Mouse (Mus musculus) liver, postnatal 0 days (tissue): ENCODE data around the gene Rassf8. TPM values are rescaled to one million over a fixed set of nuclear protein-coding genes. Genes with fewer than 3 reads are reported as not detected.
A peak's percentile ranks its signal among the peaks of the same experiment; 100 is the strongest.

Experiments
- ATAC-seq: fragments of 200-750 bp; cut with Nextera tagmentation; 2 replicates; pipeline ENCODE4 v1.8.0; 2017; ENCODE audit warnings: mild to moderate bottlenecking, moderate library complexity
- DNase-seq: peaks from one replicate; pipeline ENCODE4 v3.0.0-alpha.2; 2016
- H3K27ac ChIP-seq: fragments of 300-500 bp; sonication (generic); 2 replicates; pipeline ENCODE4 v1.5.1; 2014; ENCODE audit warnings: antibody characterized with exemption, moderate library complexity, mild to moderate bottlenecking, low read depth
- H3K27me3 ChIP-seq: fragments of 300-500 bp; sonication (generic); 2 replicates; pipeline ENCODE4 v1.6.1; 2014; ENCODE audit warnings: low read length, control low read depth, mixed read lengths; ENCODE audit not compliant: insufficient read depth
- H3K36me3 ChIP-seq: fragments of 300-500 bp; sonication (generic); replicated peaks from 2 replicates; pipeline ENCODE4 v1.6.1; 2014; ENCODE audit warnings: mild to moderate bottlenecking, control low read depth, low read length, moderate library complexity, mixed read lengths; ENCODE audit not compliant: insufficient read depth
- H3K4me1 ChIP-seq: fragments of 300-500 bp; sonication (generic); 2 replicates; pipeline ENCODE4 v1.6.1; 2014; ENCODE audit warnings: antibody characterized with exemption, mild to moderate bottlenecking, control low read depth; ENCODE audit not compliant: insufficient read depth
- H3K4me2 ChIP-seq: fragments of 300-500 bp; sonication (generic); 2 replicates; pipeline ENCODE4 v1.6.1; 2014; ENCODE audit warnings: low read depth, mild to moderate bottlenecking, low read length, moderate library complexity, mixed read lengths
- H3K4me3 ChIP-seq: fragments of 300-500 bp; sonication (generic); 2 replicates; pipeline ENCODE4 v1.5.1; 2014; ENCODE audit warnings: low read depth, low read length
- H3K9ac ChIP-seq: fragments of 300-500 bp; sonication (generic); replicated peaks from 2 replicates; pipeline ENCODE4 v1.6.1; 2014; ENCODE audit warnings: mild to moderate bottlenecking, moderate library complexity
- H3K9me3 ChIP-seq: fragments of 300-500 bp; sonication (generic); 2 replicates; pipeline ENCODE4 v1.6.1; 2016; ENCODE audit warnings: mild to moderate bottlenecking, control low read depth, low read length, mixed read lengths
- CTCF ChIP-seq: sonication (generic); IDR thresholded peaks from 2 replicates; pipeline ENCODE4 v1.5.1; 2016; ENCODE audit warnings: antibody characterized with exemption, low read depth
- EP300 ChIP-seq: IDR thresholded peaks from 2 replicates; pipeline ENCODE4 v1.6.1; 2016; ENCODE audit warnings: antibody characterized with exemption, low read depth, mild to moderate bottlenecking
- WGBS: fragments of 180-500 bp; shearing (Covaris S2); extraction: QIAGEN DNeasy Blood & Tissue Kit; methylation state at CpG from one replicate; pipeline ENCODE4 v1.1.7; 2014; ENCODE audit not compliant: insufficient replicate concordance; 5-methylcytosine and 5-hydroxymethylcytosine counted together
- polyA plus RNA-seq: library from polyadenylated mRNA; unstranded; fragments of >200 nt; fragmentation: Nextera tagmentation; extraction: Ambion mirVana; gene quantifications from 2 replicates; pipeline ENCODE4 v1.2.1, GENCODE M21; 2015

Rassf8 gene
- polyA plus RNA-seq, 1 experiment from 2014 or later = 4.9 TPM

DNA sequence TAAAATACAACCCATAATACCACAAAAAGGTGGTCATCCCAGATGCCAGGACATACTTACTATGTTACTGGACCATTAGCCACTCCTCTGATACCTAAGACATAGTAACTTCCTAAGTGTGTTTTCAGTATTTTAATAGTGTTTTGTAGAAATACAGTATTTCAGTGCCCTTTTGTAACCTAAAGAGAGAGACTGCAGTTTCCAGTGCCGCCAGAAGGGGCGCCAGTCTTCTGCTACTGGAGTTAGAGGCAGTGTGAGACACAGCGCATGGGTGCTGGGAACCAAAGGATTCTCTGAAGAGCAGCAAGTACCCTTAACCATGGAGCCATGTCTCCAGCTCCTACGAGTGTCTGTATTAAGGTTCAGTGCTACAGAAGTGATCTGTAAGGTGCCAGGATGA lies 48.1 kb downstream of the Rassf8 start:
- Histone ChIP-seq H3K4me3 (no peak overlapping the region), H3K36me3 (no peaks in the 10 kb centered on the region), H3K27ac (no peak overlapping the region), H3K9ac (no peak overlapping the region), H3K4me1 (peaks cover 7% of the 10 kb centered on the region; the same call in 1 of the 2 replicates), H3K9me3 (no peaks in the 10 kb centered on the region), H3K4me2 (no peak overlapping the region), H3K27me3 (no peaks in the 10 kb centered on the region)
- TF ChIP-seq EP300 (no peak), CTCF (peak; percentile 59)
- DNase-seq (no peak), ATAC-seq (no peak)
- WGBS = 68% methylated on average over 4 of the region's 4 CpGs

DNA sequence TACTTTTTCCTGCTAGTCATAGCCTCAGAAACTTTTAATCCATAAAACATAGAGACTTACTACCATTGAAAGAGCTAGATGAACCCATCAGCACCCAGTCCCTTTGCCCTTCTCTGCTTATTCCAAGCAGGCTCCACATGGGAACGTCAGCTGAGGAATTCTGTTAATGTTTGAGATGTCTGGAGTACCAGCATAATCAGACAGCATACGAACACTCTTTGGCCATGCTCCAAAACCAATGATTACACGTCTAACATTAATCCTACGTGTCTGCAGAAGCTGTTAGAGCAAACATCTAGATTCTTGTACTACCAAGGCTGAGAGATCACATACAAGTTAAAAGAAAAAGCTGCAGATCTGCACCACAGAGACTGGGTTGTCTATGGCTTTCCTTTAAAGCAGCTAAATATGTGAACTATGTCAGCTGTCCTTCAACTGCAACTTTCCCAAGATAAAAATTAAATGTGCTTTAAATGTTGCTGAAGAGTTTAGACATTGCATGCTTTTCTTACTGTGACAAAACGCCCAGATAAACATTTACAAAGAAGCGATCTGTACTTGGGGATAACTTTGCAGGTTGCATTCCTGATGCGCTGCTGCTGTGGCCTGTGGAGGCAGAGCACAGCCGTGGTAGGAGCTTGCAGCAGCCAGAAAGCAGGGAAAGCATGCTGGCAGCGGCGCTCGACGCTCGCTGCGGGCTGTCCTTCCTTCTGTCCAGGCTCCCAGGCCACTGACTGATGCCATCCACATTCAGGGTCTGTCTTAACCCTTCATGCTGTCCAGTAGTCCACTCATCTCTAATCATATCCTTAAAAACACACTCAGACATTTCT lies 49.9 kb downstream of the Rassf8 start:
- no peak for TF ChIP-seq CTCF
- Histone ChIP-seq H3K9me3 (no peaks in the 10 kb centered on the region), H3K4me2 (no peak overlapping the region), H3K4me1 (peaks cover 10% of the 10 kb centered on the region; the same call in 1 of the 2 replicates), H3K27ac (peak overlapping the region; percentile 48; the same call in 1 of the 2 replicates), H3K36me3 (no peaks in the 10 kb centered on the region), H3K27me3 (no peaks in the 10 kb centered on the region), H3K9ac (no peak overlapping the region), H3K4me3 (no peak overlapping the region)
- ATAC-seq (no peak), DNase-seq (no peak)
- 54% methylated on average over 14 of the region's 14 CpGs for WGBS

DNA sequence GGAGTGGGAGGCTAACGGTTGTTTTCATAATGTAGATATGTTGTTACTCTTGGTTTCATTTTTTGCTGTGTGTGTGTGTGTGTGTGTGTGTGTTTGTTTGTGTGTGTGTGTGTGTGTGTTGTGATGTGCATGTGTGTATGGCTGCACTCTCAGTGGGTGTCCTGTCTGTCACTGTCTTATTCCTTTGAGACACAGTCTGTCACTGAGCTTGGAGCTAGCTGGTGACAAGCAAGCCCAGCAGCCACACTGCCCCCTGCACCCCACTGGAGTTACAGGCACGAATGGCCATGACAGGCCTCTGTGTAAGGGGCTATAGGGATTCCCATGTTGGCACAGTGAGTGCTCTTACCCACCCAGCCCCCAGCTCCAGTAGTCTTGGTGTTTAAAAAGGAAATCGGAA lies 51.1 kb downstream of the Rassf8 start:
- no peaks in the 10 kb centered on the region for H3K36me3 ChIP-seq
- ATAC-seq (no peak), DNase-seq (no peak)
- no peak overlapping the region for H3K4me3 ChIP-seq
- no peak overlapping the region for H3K9ac ChIP-seq
- H3K4me2 ChIP-seq = no peak overlapping the region
- no peaks in the 10 kb centered on the region for H3K9me3 ChIP-seq
- no peak for TF ChIP-seq CTCF
- TF ChIP-seq EP300 = no peak
- 60% methylated on average over 3 of the region's 3 CpGs for WGBS
- H3K4me1 ChIP-seq = peaks cover 15% of the 10 kb centered on the region; the same call in 1 of the 2 replicates
- no peaks in the 10 kb centered on the region for H3K27me3 ChIP-seq
- no peak overlapping the region for H3K27ac ChIP-seq

DNA sequence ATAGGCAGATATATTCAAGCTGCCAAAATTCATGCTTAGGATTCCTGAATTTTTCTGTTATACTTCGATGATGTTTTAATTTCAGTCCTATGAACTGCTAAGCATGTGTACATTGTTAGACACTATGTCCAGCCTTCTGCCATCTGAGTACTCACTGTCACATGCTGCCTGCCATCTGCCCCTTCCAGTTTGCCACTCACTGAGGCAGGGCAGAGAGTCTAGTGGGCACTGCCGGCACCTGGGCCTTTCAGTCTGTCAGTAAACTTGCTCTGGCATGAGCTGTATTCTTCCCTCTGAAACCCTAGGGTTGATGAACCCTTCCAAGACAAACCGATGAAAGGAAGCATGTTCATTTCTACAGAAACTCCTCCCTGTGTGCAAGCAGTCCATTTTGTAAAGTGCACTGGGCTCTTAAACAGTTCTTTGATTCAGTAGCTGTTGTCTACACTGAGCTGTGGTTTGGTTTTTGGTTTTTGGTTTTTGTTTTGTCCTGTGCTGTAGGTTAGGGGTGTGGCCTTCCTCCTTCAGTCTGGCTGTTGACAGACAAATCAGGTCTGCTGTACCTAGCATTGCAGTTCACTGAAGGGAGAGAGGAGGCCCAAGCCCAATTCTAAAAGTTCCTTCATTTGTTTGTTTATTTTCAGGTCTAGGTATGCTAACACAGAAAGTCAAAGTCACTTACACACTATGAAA lies 55.4 kb downstream of the Rassf8 start:
- no peaks in the 10 kb centered on the region for H3K36me3 ChIP-seq
- H3K9ac ChIP-seq = no peak overlapping the region
- H3K4me2 ChIP-seq = no peak overlapping the region
- ATAC-seq (no peak), DNase-seq (no peak)
- H3K9me3 ChIP-seq = no peaks in the 10 kb centered on the region
- H3K27ac ChIP-seq = peak overlapping the region; percentile 84
- 68% methylated on average over 3 of the region's 3 CpGs for WGBS
- no peak overlapping the region for H3K4me3 ChIP-seq
- no peaks in the 10 kb centered on the region for H3K27me3 ChIP-seq
- H3K4me1 ChIP-seq = peaks cover 19% of the 10 kb centered on the region
- no peak for TF ChIP-seq CTCF
- TF ChIP-seq EP300 = no peak

DNA sequence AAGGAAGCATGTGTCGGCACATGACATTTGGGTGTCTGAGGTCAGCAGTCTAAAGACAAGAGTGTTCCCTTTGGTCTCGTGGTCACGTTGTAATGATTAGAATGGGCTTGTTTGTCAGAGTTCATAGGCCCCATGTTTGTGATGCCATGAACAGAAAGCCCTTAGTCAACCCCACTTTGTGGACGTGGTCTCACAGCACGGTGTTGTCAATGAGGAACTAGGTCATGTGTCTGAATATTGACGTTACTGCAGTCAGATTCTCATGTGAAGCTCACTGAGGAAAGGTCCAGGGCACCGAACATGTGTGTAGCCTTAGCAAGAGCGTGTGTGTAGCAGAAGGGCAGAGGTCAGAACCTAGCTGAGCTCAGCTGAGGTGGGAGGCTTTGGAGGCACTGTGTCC lies 56.3 kb downstream of the Rassf8 start:
- WGBS = 39% methylated on average over 8 of the region's 8 CpGs
- Histone ChIP-seq H3K9me3 (no peaks in the 10 kb centered on the region), H3K9ac (no peak overlapping the region), H3K4me3 (no peak overlapping the region), H3K27me3 (no peaks in the 10 kb centered on the region), H3K4me1 (peaks cover 19% of the 10 kb centered on the region), H3K4me2 (no peak overlapping the region), H3K27ac (peak overlapping the region; percentile 94), H3K36me3 (no peaks in the 10 kb centered on the region)
- no peak for TF ChIP-seq CTCF
- peak; percentile 26; the same call in 1 of the 2 replicates for TF ChIP-seq EP300
- ATAC-seq (peak; percentile 93), DNase-seq (peak; percentile 36)

DNA sequence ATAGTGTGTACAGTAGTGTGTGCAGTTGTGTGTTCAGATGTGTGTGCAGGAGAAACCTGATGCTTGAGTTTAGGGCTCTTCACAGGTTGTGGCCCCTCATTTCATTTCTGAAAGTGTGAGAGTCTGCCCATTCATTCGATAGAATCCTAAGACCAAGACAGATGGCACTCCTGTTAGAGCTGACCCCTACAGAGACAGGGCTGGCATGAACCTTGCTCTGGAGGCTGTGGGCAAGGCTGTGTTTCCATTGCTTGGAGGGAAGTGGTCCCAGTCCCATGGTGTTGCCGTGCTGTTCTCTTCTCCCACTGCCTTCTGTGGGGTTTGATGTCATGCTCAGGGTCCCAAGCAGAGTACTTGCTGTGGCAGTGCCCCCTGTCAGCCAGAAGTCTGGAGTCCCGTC lies 57.7 kb downstream of the Rassf8 start:
- 65% methylated on average over 3 of the region's 3 CpGs for WGBS
- no peak overlapping the region for H3K4me3 ChIP-seq
- DNase-seq (no peak), ATAC-seq (no peak)
- peaks cover 24% of the 10 kb centered on the region for H3K4me1 ChIP-seq
- H3K27ac ChIP-seq = no peak overlapping the region
- H3K9me3 ChIP-seq = no peaks in the 10 kb centered on the region
- no peaks in the 10 kb centered on the region; the same call in 1 of the 2 replicates for H3K36me3 ChIP-seq
- H3K4me2 ChIP-seq = no peak overlapping the region
- no peaks in the 10 kb centered on the region for H3K27me3 ChIP-seq
- H3K9ac ChIP-seq = no peak overlapping the region
- no peak for TF ChIP-seq CTCF
- no peak for TF ChIP-seq EP300
